Mouse (Mus musculus): ENCODE results near the gene Pls3.
"Not testable (repeated sequence)": the region's sequence is repeated elsewhere in the genome, so short reads cannot be mapped to it uniquely, and the experiment has no call there.

The Pls3 gene

DNA sequence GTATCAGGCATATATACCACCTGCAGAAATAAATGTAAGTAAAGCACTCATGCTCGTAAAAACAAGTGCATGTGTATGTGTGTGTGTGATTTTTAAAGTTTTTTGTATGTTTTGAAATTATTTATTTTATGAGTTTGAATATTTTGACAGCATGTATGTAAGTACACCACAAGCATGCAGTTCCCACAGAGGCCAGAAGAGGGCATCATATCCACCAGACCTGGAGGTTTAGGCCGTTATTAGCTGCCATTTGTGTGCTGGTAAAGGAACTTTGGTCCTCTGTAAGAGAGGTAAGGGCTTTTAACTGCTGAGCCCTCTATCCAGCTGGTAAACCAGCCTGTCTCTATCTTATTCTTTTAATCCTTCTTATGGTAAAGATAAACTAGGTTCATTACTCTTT is 97.5 kb downstream of the Pls3 start:
- no peak for DNase-seq (ENCODE audit: low spot score in 2 of 2)

DNA sequence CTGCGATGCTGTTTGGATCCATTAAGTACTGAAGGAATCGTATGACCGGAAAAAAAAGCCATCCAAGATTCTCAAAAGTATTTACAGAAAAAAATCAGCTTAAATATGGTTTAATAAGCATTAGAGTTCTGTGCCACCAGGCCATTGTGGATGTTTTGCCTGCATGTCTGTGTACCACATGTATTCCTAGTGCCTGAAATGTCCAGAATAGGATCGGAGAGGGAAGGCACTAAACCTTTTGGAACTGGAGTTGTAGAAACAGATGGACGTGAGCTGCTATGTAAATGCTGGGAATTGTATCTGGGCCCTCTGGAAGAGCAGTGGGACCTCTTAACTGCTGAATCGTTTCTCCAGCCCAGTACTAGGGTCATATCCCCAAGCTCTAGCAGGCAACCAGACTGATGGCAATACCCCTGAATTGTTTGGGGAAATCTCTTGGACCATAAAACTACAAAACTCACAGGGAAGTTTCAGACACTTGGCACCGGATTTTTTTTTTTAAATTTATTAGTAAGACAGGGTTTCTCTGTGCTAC is 110.1 kb downstream of the Pls3 start:
- no peak for DNase-seq (ENCODE audit: low spot score in 2 of 2)

DNA sequence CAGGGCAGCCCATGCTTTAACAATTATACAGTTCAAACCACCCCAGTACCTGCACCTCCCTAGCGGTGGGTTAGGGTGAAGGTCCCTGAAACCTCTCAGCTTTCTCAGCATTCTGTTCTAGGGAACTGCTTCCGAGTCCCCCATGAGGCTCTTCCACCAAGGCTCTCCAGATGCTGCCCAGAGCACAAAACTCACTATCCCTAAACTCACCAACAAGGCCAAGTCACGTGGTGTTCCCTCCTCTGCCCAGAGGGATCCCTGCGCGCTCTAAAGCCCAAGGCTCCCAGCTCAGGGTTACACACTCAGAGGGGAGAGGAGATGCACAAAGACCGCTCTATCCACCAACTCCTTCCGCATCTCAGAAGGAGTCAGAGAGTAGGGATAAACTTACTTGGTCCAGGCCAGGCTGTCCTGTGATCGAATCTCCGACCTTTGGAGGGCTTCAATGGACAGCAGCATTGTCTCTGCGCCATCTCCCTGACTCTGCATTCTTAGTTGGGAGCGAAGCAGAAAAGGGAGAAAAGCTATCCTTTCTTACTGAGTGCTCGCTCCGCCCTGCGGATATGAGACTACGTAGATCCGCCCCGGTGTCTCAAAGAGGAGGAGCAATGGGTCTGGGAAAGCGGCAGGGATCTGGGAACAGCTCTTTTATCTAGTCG is 110.7 kb downstream of the Pls3 start:
- DNase-seq (ENCODE audit: low spot score in 2 of 2): peak; percentile 10 to 25

DNA sequence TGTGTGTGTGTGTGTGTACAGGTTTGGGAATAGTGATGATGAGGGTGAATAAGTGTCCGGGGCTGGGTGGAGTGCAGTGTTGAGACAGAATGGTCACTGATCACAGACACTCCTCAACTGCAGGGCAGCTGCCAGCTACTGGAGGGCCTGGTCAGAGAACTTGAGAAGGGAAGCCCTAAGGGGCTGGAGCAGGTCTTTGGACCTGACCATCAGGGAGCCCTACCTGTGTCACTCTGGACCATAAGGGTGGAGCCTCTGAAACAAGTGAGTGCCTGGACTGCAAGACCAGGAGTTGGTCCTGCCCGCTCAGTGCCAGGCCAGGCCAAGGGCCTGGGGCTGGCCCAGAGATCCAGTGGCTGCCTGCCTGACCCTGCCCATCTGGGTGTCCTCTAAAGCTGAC is 115.5 kb downstream of the Pls3 start:
- not testable (repeated sequence) for DNase-seq (ENCODE audit: low spot score in 2 of 2)

DNA sequence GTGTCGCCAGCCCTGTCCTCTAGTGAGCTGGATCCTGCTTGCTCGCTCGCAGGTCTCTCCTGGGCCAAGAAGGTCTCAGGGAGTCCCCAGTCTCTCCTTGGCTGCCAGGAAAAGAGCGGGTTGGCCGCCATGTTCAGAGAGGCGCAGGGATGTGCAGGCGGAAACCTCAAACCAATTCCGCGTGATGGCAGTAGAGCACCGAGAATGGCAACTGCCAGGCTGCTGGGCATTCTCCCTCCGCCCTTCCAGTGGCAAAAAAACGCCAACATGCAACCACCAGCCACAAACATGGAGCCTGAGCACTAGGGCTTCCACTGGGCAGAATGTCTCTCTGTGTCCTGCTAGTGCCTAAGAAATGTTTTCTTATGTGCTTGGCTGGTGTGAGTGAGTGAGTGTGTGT is 115.9 kb downstream of the Pls3 start:
- peak in 1 of 2 experiments; percentile 64 for DNase-seq (ENCODE audit: low spot score in 2 of 2)

DNA sequence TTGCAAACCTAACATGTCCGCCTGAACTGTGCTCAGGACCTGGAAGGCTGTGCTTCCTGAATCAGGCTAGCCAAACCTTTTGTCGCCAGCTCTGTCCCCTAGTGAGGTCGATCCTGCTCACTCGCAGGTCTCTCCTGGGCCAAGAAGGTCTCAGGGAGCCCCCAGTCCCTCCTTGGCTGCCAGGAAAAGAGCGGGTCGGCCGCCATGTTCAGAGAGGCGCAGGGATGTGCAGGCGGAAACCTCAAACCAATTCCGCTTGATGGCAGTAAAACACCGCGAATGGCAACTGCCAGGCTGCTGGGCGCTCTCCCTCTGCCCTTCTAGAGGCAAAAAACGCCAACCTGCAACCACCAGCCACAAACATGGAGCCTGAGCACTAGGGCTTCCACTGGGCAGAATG is 117.0 kb downstream of the Pls3 start:
- peak in 1 of 2 experiments; percentile 68 for DNase-seq (ENCODE audit: low spot score in 2 of 2)

DNA sequence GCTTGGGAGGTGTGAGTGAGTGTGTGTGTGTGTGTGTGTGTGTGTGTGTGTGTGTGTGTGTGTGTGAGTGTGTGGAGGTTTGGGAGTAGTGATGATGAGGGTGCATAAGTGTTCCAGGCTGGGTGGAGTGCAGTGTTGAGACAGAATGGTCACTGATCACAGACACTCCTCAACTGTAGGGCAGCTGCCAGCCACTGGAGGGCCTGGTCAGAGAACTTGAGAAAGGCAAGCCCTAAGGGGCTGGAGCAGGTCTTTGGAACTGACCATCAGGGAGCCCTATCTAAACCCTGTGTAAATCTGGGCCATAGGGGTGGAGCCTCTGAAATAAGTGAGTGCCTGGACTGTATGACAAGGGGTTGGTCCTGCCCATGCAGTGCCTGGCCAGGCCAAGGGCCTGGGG is 120.5 kb downstream of the Pls3 start:
- DNase-seq (ENCODE audit: low spot score in 2 of 2): not testable (repeated sequence)

DNA sequence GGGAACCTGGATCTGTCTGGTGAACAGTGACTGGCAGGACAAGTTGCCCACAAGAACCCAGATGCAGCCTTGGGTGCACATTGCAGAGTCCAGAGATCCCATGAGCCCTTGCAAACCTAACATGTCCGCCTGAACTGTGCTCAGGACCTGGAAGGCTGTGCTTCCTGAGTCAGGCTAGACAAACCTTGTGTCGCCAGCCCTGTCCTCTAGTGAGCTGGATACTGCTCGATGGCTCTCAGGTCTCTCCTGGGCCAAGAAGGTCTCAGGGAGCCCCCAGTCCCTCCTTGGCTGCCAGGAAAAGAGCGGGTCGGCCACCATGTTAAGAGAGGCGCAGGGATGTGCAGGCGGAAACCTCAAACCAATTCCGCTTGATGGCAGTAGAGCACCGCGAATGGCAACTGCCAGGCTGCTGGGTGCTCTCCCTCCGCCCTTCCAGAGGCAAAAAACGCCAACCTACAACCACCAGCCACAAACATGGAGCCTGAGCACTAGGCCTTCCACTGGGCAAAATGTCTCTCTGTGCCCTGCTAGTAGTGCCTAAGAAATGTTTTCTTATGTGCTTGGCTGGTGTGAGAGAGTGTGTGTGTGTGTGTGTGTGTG is 124.8 kb downstream of the Pls3 start:
- DNase-seq (ENCODE audit: low spot score in 2 of 2): peak in 1 of 2 experiments; percentile 40

DNA sequence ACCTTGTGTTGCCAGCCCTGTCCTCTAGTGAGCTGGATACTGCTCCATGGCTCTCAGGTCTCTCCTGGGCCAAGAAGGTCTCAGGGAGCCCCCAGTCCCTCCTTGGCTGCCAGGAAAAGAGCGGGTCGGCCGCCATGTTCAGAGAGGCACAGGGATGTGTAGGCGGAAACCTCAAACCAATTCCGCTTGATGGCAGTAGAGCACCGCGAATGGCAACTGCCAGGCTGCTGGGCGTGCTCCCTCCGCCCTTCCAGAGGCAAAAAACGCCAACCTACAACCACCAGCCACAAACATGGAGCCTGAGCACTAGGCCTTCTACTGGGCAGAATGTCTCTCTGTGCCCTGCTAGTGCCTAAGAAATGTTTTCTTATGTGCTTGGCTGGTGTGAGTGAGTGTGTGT is 125.7 kb downstream of the Pls3 start:
- DNase-seq (ENCODE audit: low spot score in 2 of 2): peak in 1 of 2 experiments; percentile 63

DNA sequence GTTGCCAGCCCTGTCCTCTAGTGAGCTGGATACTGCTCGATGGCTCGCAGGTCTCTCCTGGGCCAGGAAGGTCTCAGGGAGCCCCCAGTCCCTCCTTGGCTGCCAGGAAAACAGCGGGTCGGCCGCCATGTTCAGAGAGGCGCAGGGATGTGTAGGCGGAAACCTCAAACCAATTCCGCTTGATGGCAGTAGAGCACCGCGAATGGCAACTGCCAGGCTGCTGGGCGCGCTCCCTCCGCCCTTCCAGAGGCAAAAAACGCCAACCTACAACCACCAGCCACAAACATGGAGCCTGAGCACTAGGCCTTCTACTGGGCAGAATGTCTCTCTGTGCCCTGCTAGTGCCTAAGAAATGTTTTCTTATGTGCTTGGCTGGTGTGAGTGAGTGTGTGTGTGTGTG is 130.5 kb downstream of the Pls3 start:
- DNase-seq (ENCODE audit: low spot score in 2 of 2): peak in 1 of 2 experiments; percentile 74

DNA sequence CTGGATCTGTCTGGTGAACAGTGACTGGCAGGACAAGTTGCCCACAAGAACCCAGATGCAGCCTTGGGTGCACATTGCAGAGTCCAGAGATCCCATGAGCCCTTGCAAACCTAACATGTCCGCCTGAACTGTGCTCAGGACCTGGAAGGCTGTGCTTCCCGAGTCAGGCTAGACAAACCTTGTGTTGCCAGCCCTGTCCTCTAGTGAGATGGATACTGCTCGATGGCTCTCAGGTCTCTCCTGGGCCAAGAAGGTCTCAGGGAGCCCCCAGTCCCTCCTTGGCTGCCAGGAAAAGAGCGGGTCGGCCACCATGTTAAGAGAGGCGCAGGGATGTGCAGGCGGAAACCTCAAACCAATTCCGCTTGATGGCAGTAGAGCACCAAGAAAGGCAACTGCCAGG is 135.5 kb downstream of the Pls3 start:
- not testable (repeated sequence) for DNase-seq (ENCODE audit: low spot score in 2 of 2)
